Comparison of ENCODE assay signal across 14 mouse cellular contexts in genomic region chr12:54520406-54520805, GRCm38 (mm10).
"Had no signal": no experiment of that assay in that cellular context is flagged by ENCODE, and none has a peak within 500 bp of the region (broad histone marks: within the 10 kb centered on the region; RNA-seq: fewer than 3 reads in every experiment).

No protein-coding gene starts in this region.

- DNase-seq: kidney, adult 2 months; kidney, postnatal 14 days; layer of hippocampus, postnatal 36 days; lung, embryonic 14.5 days; lung, postnatal 14 days; right cerebral cortex, adult 18-20 months; right cerebral cortex, postnatal 25 days; thymus, postnatal 36 days had no signal

- ATAC-seq: liver, embryonic 12.5 days; midbrain, embryonic 16.5 days had no signal

- H3K9me3 ChIP-seq: kidney, embryonic 15.5 days; limb, embryonic 15.5 days; liver, embryonic 12.5 days had no signal

- H3K27me3 ChIP-seq: kidney, embryonic 15.5 days; limb, embryonic 15.5 days; liver, embryonic 12.5 days had no signal

- H3K4me3 ChIP-seq: kidney, embryonic 15.5 days; limb, embryonic 15.5 days; liver, embryonic 12.5 days; megakaryocyte, embryonic 14.5 days had no signal

- H3K4me1 ChIP-seq: limb, embryonic 15.5 days; liver, embryonic 12.5 days; megakaryocyte, embryonic 14.5 days had no signal

- H3K27ac ChIP-seq: kidney, embryonic 15.5 days; limb, embryonic 15.5 days; liver, embryonic 12.5 days; macrophage had no signal

- H3K9ac ChIP-seq: kidney, embryonic 15.5 days; limb, embryonic 15.5 days; liver, embryonic 12.5 days; lung, embryonic 14.5 days had no signal

- H3K4me2 ChIP-seq: kidney, embryonic 15.5 days; limb, embryonic 15.5 days; liver, embryonic 12.5 days; lung, embryonic 14.5 days had no signal

- H3K36me3 ChIP-seq: kidney, embryonic 15.5 days; limb, embryonic 15.5 days; liver, embryonic 12.5 days had no signal
